Mouse (Mus musculus) hindbrain, embryonic 14.5 days (tissue): ENCODE results near the gene Gjc3. TPM values are rescaled to one million over a fixed set of nuclear protein-coding genes. Genes with fewer than 3 reads are reported as not detected.
"Not testable (repeated sequence)": the region's sequence is repeated elsewhere in the genome, so short reads cannot be mapped to it uniquely, and the experiment has no call there.

Experiments used
- ATAC-seq: fragments of 200-750 bp; cut with Nextera tagmentation; 2 replicates; pipeline ENCODE4 v1.8.0; 2017; ENCODE audit warnings: moderate number of reproducible peaks, mild to moderate bottlenecking, moderate TSS enrichment, moderate library complexity; ENCODE audit not compliant: low FRiP score
- DNase-seq: peaks from one replicate; pipeline ENCODE4 v3.0.0-alpha.2; 2015; ENCODE audit warnings: low spot score
- H3K27ac ChIP-seq: fragments of 300-500 bp; sonication (generic); 2 replicates; pipeline ENCODE4 v1.5.1; 2014; ENCODE audit warnings: mild to moderate bottlenecking, moderate library complexity
- H3K27me3 ChIP-seq: fragments of 300-500 bp; sonication (generic); 2 replicates; pipeline ENCODE4 v1.6.1; 2014; ENCODE audit warnings: mild to moderate bottlenecking, low read length, mixed read lengths; ENCODE audit not compliant: control insufficient read depth, insufficient read depth
- H3K36me3 ChIP-seq: fragments of 300-500 bp; sonication (generic); replicated peaks from 2 replicates; pipeline ENCODE4 v1.6.1; 2014; ENCODE audit not compliant: control insufficient read depth, insufficient read depth
- H3K4me1 ChIP-seq: fragments of 300-500 bp; sonication (generic); replicated peaks from 2 replicates; pipeline ENCODE4 v1.6.1; 2014; ENCODE audit warnings: antibody characterized with exemption, low read length, mixed read lengths; ENCODE audit not compliant: control insufficient read depth, insufficient read depth
- H3K4me2 ChIP-seq: fragments of 300-500 bp; sonication (generic); replicated peaks from 2 replicates; pipeline ENCODE4 v1.6.1; 2014; ENCODE audit warnings: mild to moderate bottlenecking, moderate library complexity
- H3K4me3 ChIP-seq: fragments of 300-500 bp; sonication (generic); replicated peaks from 2 replicates; pipeline ENCODE4 v1.5.1; 2014; ENCODE audit warnings: mild to moderate bottlenecking, low read length
- H3K9ac ChIP-seq: fragments of 300-500 bp; sonication (generic); 2 replicates; pipeline ENCODE4 v1.6.1; 2014
- H3K9me3 ChIP-seq: fragments of 300-500 bp; sonication (generic); 2 replicates; pipeline ENCODE4 v1.6.1; 2016; ENCODE audit warnings: low read length; ENCODE audit not compliant: control insufficient read depth
- WGBS: fragments of 180-500 bp; shearing (Covaris S2); extraction: QIAGEN DNeasy Blood & Tissue Kit; methylation state at CpG from one replicate; pipeline ENCODE4 v1.1.7; 2014; 5-methylcytosine and 5-hydroxymethylcytosine counted together
- polyA plus RNA-seq: library from polyadenylated mRNA; unstranded; fragments of >200 nt; fragmentation: Nextera tagmentation; extraction: Ambion mirVana; gene quantifications from 2 replicates; pipeline ENCODE4 v1.2.1, GENCODE M21; 2014

Gene Gjc3
- polyA plus RNA-seq, 1 experiment from 2014 or later, result 0.80 TPM

- no peak for DNase-seq
- Histone ChIP-seq H3K27me3 (no peaks in the 10 kb centered on the region), H3K36me3 (no peaks in the 10 kb centered on the region), H3K9me3 (no peaks in the 10 kb centered on the region), H3K9ac (no peak overlapping the region), H3K27ac (no peak overlapping the region), H3K4me1 (no peaks in the 10 kb centered on the region), H3K4me2 (no peak overlapping the region), H3K4me3 (no peak overlapping the region)
- no peak for ATAC-seq
- 84% methylated on average over 2 of the region's 2 CpGs for WGBS
Measured at GRCm38 (mm10) chr5:137973161-137973560, 10.3 kb upstream of the Gjc3 start.

DNA sequence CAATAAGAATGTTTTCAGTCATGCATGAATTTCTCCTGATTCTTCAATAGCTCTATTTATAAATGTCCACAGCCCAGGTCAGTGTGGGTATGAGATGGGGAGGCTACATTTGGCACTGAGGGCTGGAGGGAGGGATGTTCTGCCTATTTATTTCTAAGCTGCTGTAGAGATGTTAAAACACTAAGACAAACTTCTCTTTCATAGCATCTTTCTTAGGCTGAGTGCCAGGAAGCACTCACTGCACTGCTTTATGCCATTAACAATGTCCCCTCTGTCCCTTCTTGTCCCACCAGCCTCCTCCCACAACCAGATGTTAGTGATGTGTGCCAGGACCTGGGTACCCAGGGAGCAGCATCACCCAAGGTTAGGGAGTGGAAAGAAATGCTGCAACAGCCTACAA, 3.6 kb upstream of the Gjc3 start:
- no peaks in the 10 kb centered on the region for H3K36me3 ChIP-seq
- H3K9me3 ChIP-seq, result no peaks in the 10 kb centered on the region
- DNase-seq (no peak), ATAC-seq (no peak; the same call in 1 of the 2 replicates)
- no peak overlapping the region for H3K9ac ChIP-seq
- H3K27me3 ChIP-seq, result no peaks in the 10 kb centered on the region
- H3K4me1 ChIP-seq, result no peaks in the 10 kb centered on the region
- H3K4me2 ChIP-seq, result no peak overlapping the region
- no peak overlapping the region for H3K27ac ChIP-seq
- no peak overlapping the region for H3K4me3 ChIP-seq

DNA sequence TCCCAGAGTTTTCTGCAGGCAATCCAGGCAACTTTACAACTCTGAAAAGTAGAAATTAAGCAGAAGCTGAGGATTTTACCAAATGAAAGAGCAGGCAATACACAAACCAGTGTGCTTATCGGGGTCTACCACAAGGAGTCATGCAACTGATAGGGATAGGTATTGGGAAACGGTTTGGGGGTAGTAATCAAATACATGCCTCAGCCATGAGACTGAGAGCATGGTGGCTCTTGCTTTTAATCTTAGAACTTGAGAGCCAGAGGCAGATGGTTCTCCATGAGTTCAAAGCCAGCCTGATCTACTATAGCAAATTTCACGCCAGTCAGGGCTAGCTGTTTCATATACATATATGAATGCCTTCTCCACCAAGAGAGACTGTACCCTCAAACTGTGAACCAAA, 6.5 kb downstream of the Gjc3 start:
- 95% methylated on average over 3 of the region's 3 CpGs for WGBS
- no peaks in the 10 kb centered on the region for H3K36me3 ChIP-seq

DNA sequence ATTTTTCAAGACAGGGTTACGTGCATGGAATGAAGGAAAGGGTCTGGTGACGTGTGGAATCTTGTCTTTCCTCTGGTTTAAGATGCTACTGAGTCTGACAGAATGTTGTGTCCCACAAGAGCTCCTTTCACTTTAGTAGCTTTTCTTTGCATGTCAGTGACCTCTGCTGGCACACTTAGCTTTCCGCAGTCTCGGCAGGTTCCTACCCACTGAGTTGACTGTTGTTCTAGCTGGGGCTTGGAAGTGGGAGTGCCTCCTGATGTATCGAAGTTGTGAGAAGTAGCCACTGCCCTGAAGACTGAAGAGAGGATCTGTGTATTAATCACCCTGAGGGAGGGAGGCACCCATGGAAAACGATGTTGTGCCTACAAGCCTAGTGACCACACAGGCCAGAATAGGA, 11.7 kb downstream of the Gjc3 start:
- Histone ChIP-seq H3K36me3 (no peaks in the 10 kb centered on the region), H3K4me3 (no peak overlapping the region), H3K27me3 (no peaks in the 10 kb centered on the region), H3K4me1 (no peaks in the 10 kb centered on the region), H3K27ac (no peak overlapping the region), H3K4me2 (no peak overlapping the region), H3K9me3 (no peaks in the 10 kb centered on the region), H3K9ac (no peak overlapping the region)
- WGBS, result 42% methylated on average over 6 of the region's 6 CpGs
- DNase-seq (no peak), ATAC-seq (no peak)

More for the DNA sequence above, 6.5 kb downstream of the Gjc3 start:
- Histone ChIP-seq H3K27me3 (no peaks in the 10 kb centered on the region), H3K4me3 (no peak overlapping the region), H3K27ac (no peak overlapping the region), H3K9me3 (no peaks in the 10 kb centered on the region), H3K9ac (no peak overlapping the region), H3K4me1 (no peaks in the 10 kb centered on the region), H3K4me2 (no peak overlapping the region)
- DNase-seq, result no peak
- no peak for ATAC-seq

DNA sequence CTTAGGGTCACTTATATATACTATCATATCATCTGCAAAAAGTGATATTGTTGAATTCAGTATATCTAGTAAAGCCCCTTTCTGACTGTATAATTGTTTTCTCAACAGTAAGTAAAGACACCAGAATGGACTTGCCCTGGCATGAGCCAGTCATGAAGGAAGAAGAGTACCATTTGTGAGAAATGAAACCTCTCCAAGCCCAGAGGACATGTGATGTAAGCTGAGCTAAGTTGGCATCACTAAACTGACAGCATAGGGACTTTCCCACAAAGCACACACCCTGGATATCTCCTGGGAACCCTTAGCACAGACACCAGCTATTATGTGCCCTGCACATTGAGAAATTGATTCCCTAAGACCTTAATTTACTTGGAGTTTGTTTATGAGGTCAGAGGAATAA, 15.6 kb downstream of the Gjc3 start:
- Histone ChIP-seq H3K27me3 (no peaks in the 10 kb centered on the region), H3K36me3 (no peaks in the 10 kb centered on the region), H3K4me1 (no peaks in the 10 kb centered on the region), H3K4me2 (no peak overlapping the region), H3K4me3 (no peak overlapping the region), H3K9ac (no peak overlapping the region), H3K27ac (no peak overlapping the region), H3K9me3 (no peaks in the 10 kb centered on the region)
- no peak for DNase-seq
- ATAC-seq, result no peak

- Histone ChIP-seq H3K9me3 (no peaks in the 10 kb centered on the region), H3K27me3 (no peaks in the 10 kb centered on the region), H3K9ac (no peak overlapping the region), H3K4me3 (no peak overlapping the region), H3K36me3 (no peaks in the 10 kb centered on the region), H3K27ac (no peak overlapping the region), H3K4me2 (no peak overlapping the region), H3K4me1 (no peaks in the 10 kb centered on the region)
- no peak for DNase-seq
- WGBS, result 81% methylated on average over 1 of the region's 1 CpGs
- no peak for ATAC-seq
Measured at GRCm38 (mm10) chr5:137943133-137943532, 19.8 kb downstream of the Gjc3 start.

DNA sequence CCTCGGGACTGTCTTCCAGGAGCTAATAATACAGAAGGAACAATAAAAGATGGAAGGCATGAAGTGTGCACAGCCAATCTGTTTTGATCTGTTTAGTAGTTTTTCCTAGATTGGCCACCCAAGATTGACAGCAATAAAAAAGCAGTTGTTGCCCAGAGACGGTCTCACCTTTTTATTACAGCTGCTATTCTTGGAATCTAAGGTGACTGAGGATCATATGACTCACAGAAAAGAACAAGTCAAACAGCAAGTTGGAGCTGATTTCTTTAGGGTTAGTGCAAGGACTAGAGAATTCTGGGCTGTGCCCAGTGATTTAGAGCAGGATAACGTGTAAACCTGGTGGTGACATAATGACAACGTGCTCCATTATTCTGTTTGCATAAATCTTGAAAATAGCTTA, 21.9 kb downstream of the Gjc3 start:
- Histone ChIP-seq H3K9me3 (no peaks in the 10 kb centered on the region), H3K9ac (no peak overlapping the region), H3K27ac (no peak overlapping the region), H3K4me1 (no peaks in the 10 kb centered on the region), H3K36me3 (no peaks in the 10 kb centered on the region), H3K4me2 (no peak overlapping the region), H3K27me3 (no peaks in the 10 kb centered on the region), H3K4me3 (no peak overlapping the region)
- WGBS, result 84% methylated on average over 4 of the region's 4 CpGs
- DNase-seq (no peak), ATAC-seq (no peak)

GRCm38 (mm10) chr5:137937238-137937637, 25.7 kb downstream of the Gjc3 start:
- Histone ChIP-seq H3K36me3 (no peaks in the 10 kb centered on the region), H3K9me3 (no peaks in the 10 kb centered on the region), H3K4me2 (no peak overlapping the region), H3K27ac (no peak overlapping the region), H3K4me3 (no peak overlapping the region), H3K27me3 (no peaks in the 10 kb centered on the region), H3K9ac (no peak overlapping the region), H3K4me1 (no peaks in the 10 kb centered on the region)
- DNase-seq, result no peak
- no peak for ATAC-seq
- WGBS, result 65% methylated on average over 4 of the region's 4 CpGs

DNA sequence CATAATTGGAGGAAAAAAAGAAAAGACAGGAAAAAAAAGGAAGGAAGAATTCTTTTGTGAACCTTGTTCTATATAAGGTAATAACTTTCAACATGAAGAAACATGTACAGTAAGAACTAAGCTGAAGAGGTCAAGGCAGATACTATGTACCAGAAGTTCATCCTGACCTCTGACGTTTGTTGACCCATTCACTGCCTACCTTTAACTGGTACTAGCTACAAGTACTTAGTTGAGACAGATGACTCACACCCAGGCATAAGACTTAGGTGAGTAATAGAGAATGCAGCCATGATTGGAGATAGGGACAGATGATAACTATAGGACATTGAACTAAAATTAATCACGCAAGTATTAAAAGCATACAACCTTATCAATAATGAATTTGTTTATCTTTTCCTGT, 26.4 kb downstream of the Gjc3 start:
- WGBS, result 88% methylated on average over 2 of the region's 2 CpGs
- H3K4me3 ChIP-seq, result no peak overlapping the region
- no peaks in the 10 kb centered on the region for H3K4me1 ChIP-seq
- H3K27ac ChIP-seq, result no peak overlapping the region
- no peak for ATAC-seq
- no peak for DNase-seq
- H3K36me3 ChIP-seq, result no peaks in the 10 kb centered on the region
- H3K4me2 ChIP-seq, result no peak overlapping the region
- no peak overlapping the region for H3K9ac ChIP-seq
- H3K27me3 ChIP-seq, result no peaks in the 10 kb centered on the region
- H3K9me3 ChIP-seq, result no peaks in the 10 kb centered on the region

- not testable (repeated sequence) for ATAC-seq, H3K9ac ChIP-seq, H3K27me3 ChIP-seq, H3K4me3 ChIP-seq, H3K27ac ChIP-seq, H3K36me3 ChIP-seq, DNase-seq, H3K4me1 ChIP-seq, H3K4me2 ChIP-seq, H3K9me3 ChIP-seq
- WGBS, result 60% methylated on average over 2 of the region's 2 CpGs
Measured at GRCm38 (mm10) chr5:137933934-137934333, 29.0 kb downstream of the Gjc3 start.
